Mouse (Mus musculus): ENCODE measurements around the gene Cbx1. TPM values are rescaled to one million over a fixed set of nuclear protein-coding genes. Genes with fewer than 3 reads are reported as not detected.
"Not testable (repeated sequence)": the region's sequence is repeated elsewhere in the genome, so short reads cannot be mapped to it uniquely, and the experiment has no call there.

Gene Cbx1
- total RNA-seq, 2 experiments from 2014 or later: 37.7 to 60.5 TPM

- ATAC-seq (ENCODE audit: poor library complexity, severe bottlenecking): no peak
Observed at GRCm38 (mm10) chr11:96774536-96774935, 14.4 kb upstream of the Cbx1 start.

GRCm38 (mm10) chr11:96775063-96775462 is 13.9 kb upstream of the Cbx1 start:
- no peak for ATAC-seq (ENCODE audit: poor library complexity, severe bottlenecking)

- no peak for ATAC-seq (ENCODE audit: poor library complexity, severe bottlenecking)
Observed at GRCm38 (mm10) chr11:96775665-96776064, 13.3 kb upstream of the Cbx1 start.

DNA sequence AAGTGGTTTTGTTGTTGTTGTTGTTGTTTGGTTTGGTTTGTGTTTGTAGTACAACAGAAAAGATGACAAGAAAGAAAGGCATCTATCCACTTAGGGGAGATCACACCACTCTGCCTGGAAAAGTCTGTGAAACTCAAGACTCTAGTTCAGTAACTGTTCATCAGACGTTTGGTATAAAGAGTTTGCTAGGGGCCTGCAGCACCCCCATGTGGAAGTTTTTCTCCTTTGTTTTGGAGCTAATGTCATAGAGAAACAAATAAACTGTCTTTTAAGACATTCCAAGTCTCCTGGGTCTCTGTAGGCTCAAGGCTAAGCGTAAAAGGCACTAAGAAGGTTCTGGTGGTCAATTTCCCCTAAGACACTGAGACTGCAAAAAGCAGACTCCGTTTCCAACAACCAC is 12.9 kb upstream of the Cbx1 start:
- no peak for ATAC-seq (ENCODE audit: poor library complexity, severe bottlenecking)

- ATAC-seq (ENCODE audit: poor library complexity, severe bottlenecking): peak; percentile 97
Observed at GRCm38 (mm10) chr11:96776968-96777962, 11.7 kb upstream of the Cbx1 start, which contains the start of gene Snx11. Snx11 (minus strand) TSS chr11:96777559.

DNA sequence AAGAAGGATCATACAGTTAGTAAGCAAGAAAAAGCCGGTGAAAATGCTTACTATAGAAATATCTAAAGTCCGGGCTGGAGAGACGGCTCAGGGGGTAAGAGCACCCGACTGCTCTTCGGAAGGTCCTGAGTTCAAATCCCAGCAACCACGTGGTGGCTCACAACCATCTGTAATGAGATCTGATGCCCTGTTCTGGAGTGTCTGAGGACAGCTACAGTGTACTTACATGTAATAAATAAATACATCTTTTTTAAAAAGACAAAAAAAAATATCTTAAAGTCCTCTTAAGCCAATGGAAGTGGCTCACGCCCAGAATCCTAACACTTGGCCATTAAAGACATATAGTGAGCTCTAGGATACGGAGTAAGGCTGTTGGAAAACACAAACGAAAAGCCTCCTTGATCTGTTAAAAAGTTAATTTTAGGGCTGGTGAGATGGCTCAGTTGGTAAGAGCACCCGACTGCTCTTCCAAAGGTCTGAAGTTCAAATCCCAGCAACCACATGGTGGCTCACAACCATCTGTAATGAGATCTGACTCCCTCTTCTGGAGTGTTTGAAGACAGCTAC is 10.8 kb upstream of the Cbx1 start:
- ATAC-seq (ENCODE audit: poor library complexity, severe bottlenecking): not testable (repeated sequence)

GRCm38 (mm10) chr11:96780306-96780705 is 8.6 kb upstream of the Cbx1 start:
- no peak for ATAC-seq (ENCODE audit: poor library complexity, severe bottlenecking)

- ATAC-seq (ENCODE audit: poor library complexity, severe bottlenecking): no peak
Observed at GRCm38 (mm10) chr11:96781425-96781824, 7.5 kb upstream of the Cbx1 start.

GRCm38 (mm10) chr11:96784847-96785246 is 4.1 kb upstream of the Cbx1 start:
- peak; percentile 42 for ATAC-seq (ENCODE audit: poor library complexity, severe bottlenecking)

- ATAC-seq (ENCODE audit: poor library complexity, severe bottlenecking): no peak
Observed at GRCm38 (mm10) chr11:96786731-96787450, 2.0 kb upstream of the Cbx1 start.

GRCm38 (mm10) chr11:96789990-96790389 is 1.1 kb downstream of the Cbx1 start:
- ATAC-seq (ENCODE audit: poor library complexity, severe bottlenecking): no peak

- no peak for ATAC-seq (ENCODE audit: poor library complexity, severe bottlenecking)
Observed at GRCm38 (mm10) chr11:96790681-96791080, 1.8 kb downstream of the Cbx1 start.

DNA sequence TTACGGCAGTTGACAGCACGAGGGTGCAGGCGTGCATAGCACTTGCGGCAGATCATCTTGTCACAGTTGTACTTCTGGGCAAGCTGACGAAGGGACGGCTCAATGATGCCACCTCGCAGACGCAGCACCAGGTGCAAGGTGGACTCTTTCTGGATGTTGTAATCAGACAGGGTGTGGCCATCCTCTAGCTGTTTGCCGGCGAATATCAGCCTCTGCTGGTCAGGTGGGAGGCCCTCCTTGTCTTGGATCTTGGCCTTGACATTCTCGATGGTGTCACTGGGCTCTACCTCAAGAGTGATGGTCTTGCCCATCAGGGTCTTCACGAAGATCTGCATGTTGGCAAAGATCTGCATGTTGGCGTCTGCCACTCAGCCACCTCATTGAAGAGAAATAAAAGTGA is 6.6 kb downstream of the Cbx1 start:
- ATAC-seq (ENCODE audit: poor library complexity, severe bottlenecking): no peak

DNA sequence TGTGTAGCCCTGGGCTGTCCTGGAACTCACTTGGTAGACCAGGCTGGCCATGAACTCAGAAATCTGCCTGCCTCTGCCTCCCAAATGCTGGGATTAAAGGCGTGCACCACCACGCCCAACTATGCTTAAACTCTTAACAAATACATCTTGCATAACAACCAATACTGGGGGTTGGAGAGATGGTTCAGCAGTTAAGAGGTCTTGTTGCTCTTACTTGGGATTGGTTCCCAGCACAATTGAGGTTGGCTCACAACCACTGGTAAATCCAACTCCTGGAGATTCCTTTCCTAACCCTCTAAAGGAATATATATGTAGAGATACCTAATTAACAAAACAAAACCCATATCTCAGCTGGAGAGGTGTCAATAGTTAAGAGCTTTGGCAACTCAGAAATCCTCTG is 7.2 kb downstream of the Cbx1 start:
- no peak for ATAC-seq (ENCODE audit: poor library complexity, severe bottlenecking)

GRCm38 (mm10) chr11:96796586-96796985 is 7.7 kb downstream of the Cbx1 start:
- no peak for ATAC-seq (ENCODE audit: poor library complexity, severe bottlenecking)

- ATAC-seq (ENCODE audit: poor library complexity, severe bottlenecking): no peak
Observed at GRCm38 (mm10) chr11:96799511-96799910, 10.6 kb downstream of the Cbx1 start.

DNA sequence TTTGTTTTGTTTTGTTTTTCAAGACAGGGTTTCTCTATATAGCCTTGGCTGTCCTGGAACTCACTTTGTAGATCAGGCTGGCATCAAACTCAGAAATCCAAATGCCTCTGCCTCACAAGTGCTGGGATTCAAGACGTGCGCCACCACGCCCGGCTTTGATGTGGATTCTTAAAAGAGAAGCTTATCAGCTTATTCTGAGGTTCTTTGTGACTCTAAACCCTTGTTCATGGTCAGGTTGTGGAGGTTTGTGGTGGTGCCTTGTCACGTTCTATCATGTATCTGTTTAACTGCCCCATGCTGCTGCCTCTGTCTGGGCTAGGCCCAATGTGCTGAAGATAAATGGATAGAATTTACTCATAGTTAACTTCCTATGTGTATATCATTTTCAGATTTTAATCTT is 16.7 kb downstream of the Cbx1 start:
- no peak for ATAC-seq (ENCODE audit: poor library complexity, severe bottlenecking)

DNA sequence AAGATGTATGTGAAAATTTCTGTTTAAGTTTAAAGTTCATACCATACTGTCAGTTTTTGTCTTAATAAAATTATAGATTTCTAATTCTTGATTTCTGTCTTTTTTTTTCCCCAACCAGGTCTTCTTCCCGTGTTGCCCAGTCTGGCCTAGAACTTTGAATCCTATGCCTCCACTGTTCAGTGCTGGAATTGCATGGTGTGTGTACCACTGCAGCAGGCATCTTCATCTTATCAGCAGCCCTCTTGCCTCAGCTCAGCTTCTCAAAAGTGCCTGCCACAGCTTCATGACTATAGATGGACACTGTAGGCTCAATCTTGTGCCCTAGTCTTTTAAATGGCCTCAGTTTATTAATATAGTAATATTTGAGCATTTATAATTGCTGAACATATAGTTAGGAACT is 19.1 kb downstream of the Cbx1 start:
- ATAC-seq (ENCODE audit: poor library complexity, severe bottlenecking): no peak

- ATAC-seq (ENCODE audit: poor library complexity, severe bottlenecking): no peak
Observed at GRCm38 (mm10) chr11:96809562-96810235, 20.8 kb downstream of the Cbx1 start.

- ATAC-seq (ENCODE audit: poor library complexity, severe bottlenecking): not testable (repeated sequence)
Observed at GRCm38 (mm10) chr11:96811188-96811587, 22.3 kb downstream of the Cbx1 start.

DNA sequence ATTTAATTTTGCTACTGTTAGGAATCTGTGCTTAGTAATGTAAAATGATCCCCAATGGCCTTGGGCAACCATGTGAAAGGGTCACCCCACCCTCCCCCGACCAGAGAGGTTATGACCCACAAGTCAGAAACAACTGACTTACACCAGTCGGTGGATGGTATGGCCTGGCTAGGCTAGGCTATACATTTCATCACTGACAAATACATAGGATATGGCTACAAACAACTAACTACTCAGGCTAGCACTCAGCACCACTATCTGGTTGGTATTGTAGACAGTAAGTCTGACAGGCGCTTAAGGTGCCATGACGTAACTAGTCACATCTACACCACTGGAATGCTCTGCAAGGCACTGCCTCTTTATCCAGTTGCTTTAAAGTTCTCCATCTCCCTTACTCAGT is 24.5 kb downstream of the Cbx1 start:
- no peak for ATAC-seq (ENCODE audit: poor library complexity, severe bottlenecking)
